18 mouse cellular contexts compared by ENCODE assay signal in genomic region chr10:94543956-94544355, GRCm38 (mm10).
DNase-seq lines count a peak whose midpoint lies in the region; ATAC-seq and TF ChIP-seq lines count a peak whose summit lies in the region.
"Had no signal": no experiment of that assay in that cellular context is flagged by ENCODE, and none has a peak within 500 bp of the region (broad histone marks: within the 10 kb centered on the region; RNA-seq: fewer than 3 reads in every experiment).

No protein-coding gene starts in this region.

- peaks cover 7% of the 10 kb centered on the region for H3K9me3 ChIP-seq in heart, embryonic 12.5 days (replicated peaks)
- H3K9me3 ChIP-seq in CH12.LX (replicated peaks; ENCODE audit: low read length) (peaks cover 12% of the 10 kb centered on the region), MEL (replicated peaks; ENCODE audit: insufficient read depth, low read length) (no peaks in the 10 kb centered on the region)

- no peak for TF ChIP-seq EP300 in CH12.LX (IDR thresholded peaks at IDR 0.05; ENCODE audit: low read length)
- TF ChIP-seq EP300 in MEL (IDR thresholded peaks at IDR 0.05; ENCODE audit: low read depth in 1 of 2, low read length in 2 of 2) = no peak

- no peak overlapping the region for H3K4me3 ChIP-seq in heart, embryonic 12.5 days
- no peak overlapping the region for H3K4me3 ChIP-seq in CH12.LX (replicated peaks in 1 of 3; ENCODE audit: low read depth in 2 of 3, low read length in 2 of 3, poor library complexity in 1 of 3)
- H3K4me3 ChIP-seq in MEL (ENCODE audit: control insufficient read depth in 1 of 2, insufficient read depth in 1 of 2, low read depth in 2 of 2, low read length in 2 of 2) = no peak overlapping the region
- H3K4me3 ChIP-seq: hindbrain, embryonic 12.5 days; limb, embryonic 12.5 days; neural tube, embryonic 13.5 days had no signal

- H3K4me2 ChIP-seq in heart, embryonic 12.5 days = peak overlapping the region; percentile 26; the same call in 1 of the 2 replicates
- no peak overlapping the region for H3K4me2 ChIP-seq in CH12.LX (ENCODE audit: insufficient read depth, low read depth, poor library complexity, severe bottlenecking)
- H3K4me2 ChIP-seq: hindbrain, embryonic 12.5 days; limb, embryonic 12.5 days; neural tube, embryonic 13.5 days had no signal

- 24% methylated on average over 8 of the region's 8 CpGs for WGBS in heart, embryonic 12.5 days

- peaks cover 37% of the 10 kb centered on the region for H3K4me1 ChIP-seq in heart, embryonic 12.5 days (replicated peaks)
- peaks cover 15 to 39% of the 10 kb centered on the region in 2 experiments for H3K4me1 ChIP-seq in CH12.LX (ENCODE audit: control insufficient read depth in 1 of 2, insufficient read depth in 2 of 2)
- peaks cover 0 to 6% of the 10 kb centered on the region in 2 experiments; a peak in 2 of 4 replicates for H3K4me1 ChIP-seq in MEL (ENCODE audit: control insufficient read depth in 1 of 2, insufficient read depth in 2 of 2, low read length in 2 of 2)

- H3K36me3 ChIP-seq in heart, embryonic 12.5 days = peaks cover 6% of the 10 kb centered on the region; the same call in 1 of the 2 replicates
- H3K36me3 ChIP-seq in CH12.LX (replicated peaks in 1 of 2; ENCODE audit: control insufficient read depth in 1 of 2, insufficient read depth in 1 of 2, low read length in 1 of 2) (peaks cover 30 to 58% of the 10 kb centered on the region in 2 experiments), MEL (ENCODE audit: control insufficient read depth in 1 of 2, insufficient read depth in 2 of 2, low read length in 2 of 2) (no peaks in the 10 kb centered on the region; a peak in 1 of 4 replicates)
- H3K36me3 ChIP-seq: limb, embryonic 12.5 days; neural tube, embryonic 13.5 days had no signal

- TF ChIP-seq POLR2A in CH12.LX (IDR thresholded peaks at IDR 0.05; ENCODE audit: low read depth, low read length) = no peak
- no peak for TF ChIP-seq POLR2A in MEL (IDR thresholded peaks at IDR 0.05; ENCODE audit: control insufficient read depth in 1 of 2, insufficient read depth in 1 of 2, low read depth in 1 of 2, low read length in 2 of 2, poor library complexity in 1 of 2)

- dilution Hi-C loops in CH12.LX (cut with MboI; ENCODE audit: extremely low pct_ligation_motif_present, extremely low pct_unique_long_range_greater_than_20kb, low sequenced_read_pairs) = no loop called here

- ATAC-seq in heart, embryonic 12.5 days (ENCODE audit: insufficient number of reproducible peaks, low FRiP score) = no peak
- ATAC-seq: inflammation-experienced regulatory T-cells, adult 6 months had no signal

- no peaks in the 10 kb centered on the region for H3K27me3 ChIP-seq in heart, embryonic 12.5 days (replicated peaks)
- H3K27me3 ChIP-seq in CH12.LX (replicated peaks) (no peaks in the 10 kb centered on the region), MEL (ENCODE audit: control insufficient read depth in 1 of 2, insufficient read depth in 2 of 2, low read length in 2 of 2) (no peaks in the 10 kb centered on the region)
- H3K27me3 ChIP-seq: hindbrain, embryonic 12.5 days; limb, embryonic 12.5 days; neural tube, embryonic 13.5 days had no signal

- DNase-seq in heart, postnatal 25 days (ENCODE audit: low spot score) = no peak
- DNase-seq in CH12.LX (ENCODE audit: extremely low read depth) = no peak
- DNase-seq in MEL (ENCODE audit: low read depth, low spot score) = no peak
- DNase-seq in layer of hippocampus, postnatal 10 days (ENCODE audit: low spot score in 2 of 2) = peak; percentile 39 to 41
- DNase-seq in right cerebral cortex, postnatal 36 days (ENCODE audit: low spot score in 2 of 2) = no peak
- no peak for DNase-seq in thymus, postnatal 0 days (ENCODE audit: low spot score)
- DNase-seq: cerebellum, adult 11-12 months; cerebellum, postnatal 25 days; kidney, adult 8-10 months; kidney, postnatal 36 days; right cerebral cortex, postnatal 14 days; thymus, postnatal 25 days had no signal

- no peak for TF ChIP-seq CTCF in CH12.LX (conservative IDR thresholded peaks at IDR 0.05 in 1 of 2, IDR thresholded peaks at IDR 0.05 in 1 of 2; ENCODE audit: low read depth in 2 of 2, low read length in 2 of 2)
- no peak for TF ChIP-seq CTCF in MEL (IDR thresholded peaks at IDR 0.05 in 2 of 3, conservative IDR thresholded peaks at IDR 0.05 in 1 of 3; ENCODE audit: control insufficient read depth in 1 of 3, insufficient read depth in 1 of 3, low read depth in 2 of 3, low read length in 3 of 3, poor library complexity in 1 of 3, severe bottlenecking in 1 of 3)

- H3K79me2 ChIP-seq in CH12.LX (replicated peaks; ENCODE audit: control insufficient read depth, extremely low read depth, insufficient read depth, poor library complexity, severe bottlenecking) (no peaks in the 10 kb centered on the region), MEL (ENCODE audit: control insufficient read depth, insufficient read depth, low read length, poor library complexity) (no peaks in the 10 kb centered on the region)

- no peak overlapping the region for H3K9ac ChIP-seq in heart, embryonic 12.5 days
- H3K9ac ChIP-seq in CH12.LX (ENCODE audit: insufficient read depth, low read depth) (peak overlapping the region; percentile 61; the same call in 1 of the 2 replicates), MEL (ENCODE audit: control insufficient read depth, low read depth, low read length, poor library complexity, severe bottlenecking) (no peak overlapping the region)
- H3K9ac ChIP-seq: hindbrain, embryonic 12.5 days; limb, embryonic 12.5 days; liver, embryonic 14.5 days; neural tube, embryonic 13.5 days had no signal

- no peak for TF ChIP-seq RAD21 in CH12.LX (IDR thresholded peaks at IDR 0.05; ENCODE audit: low read depth, low read length)
- TF ChIP-seq RAD21 in MEL (IDR thresholded peaks at IDR 0.05; ENCODE audit: low read depth, low read length) = no peak

- intact Hi-C loops in heart, postnatal 25 days (cut with DNase I) = loop anchor here (2.0 kb wide), 1 partner anchor 23 kb away; no protein-coding TSS in a partner anchor

- no peak overlapping the region for H3K27ac ChIP-seq in heart, embryonic 12.5 days (ENCODE audit: poor library complexity, severe bottlenecking)
- H3K27ac ChIP-seq in CH12.LX (ENCODE audit: insufficient read depth, low read depth) (peak overlapping the region; percentile 43), MEL (ENCODE audit: control insufficient read depth, low read depth, low read length) (no peak overlapping the region)
- H3K27ac ChIP-seq: hindbrain, embryonic 12.5 days; limb, embryonic 12.5 days; liver, embryonic 14.5 days; neural tube, embryonic 13.5 days had no signal

- in situ Hi-C loops in CH12.LX (cut with MboI; ENCODE audit: low pct_ligation_motif_present, low pct_unique_long_range_greater_than_20kb, low sequenced_read_pairs) = no loop called here

TF ChIP-seq in CH12.LX, 34 proteins besides CTCF, POLR2A, EP300 and RAD21:
- TF ChIP-seq MAFK (IDR thresholded peaks at IDR 0.05; ENCODE audit: insufficient replicate concordance, low read length) (no peak), GABPA (IDR thresholded peaks at IDR 0.05; ENCODE audit: insufficient replicate concordance, low read depth, low read length) (no peak), CHD2 (IDR thresholded peaks at IDR 0.05; ENCODE audit: low read length) (no peak), ZNF384 (IDR thresholded peaks at IDR 0.05; ENCODE audit: low read depth, low read length) (no peak), UBTF (IDR thresholded peaks at IDR 0.05; ENCODE audit: low read depth, low read length) (no peak), MAZ (IDR thresholded peaks at IDR 0.05; ENCODE audit: low read depth, low read length) (no peak), JUN (IDR thresholded peaks at IDR 0.05; ENCODE audit: insufficient read depth, low read depth, low read length) (no peak), IRF4 (IDR thresholded peaks at IDR 0.05; ENCODE audit: low read depth, low read length) (no peak), MYC (IDR thresholded peaks at IDR 0.05; ENCODE audit: low read depth, low read length) (no peak), E2F4 (IDR thresholded peaks at IDR 0.05; ENCODE audit: insufficient replicate concordance, low read depth, low read length) (no peak), JUND (conservative IDR thresholded peaks at IDR 0.05; ENCODE audit: low read depth, low read length) (no peak), USF1 (IDR thresholded peaks at IDR 0.05; ENCODE audit: low read depth, low read length) (no peak), MAX (IDR thresholded peaks at IDR 0.05; ENCODE audit: low read length) (no peak), SMC3 (IDR thresholded peaks at IDR 0.05; ENCODE audit: low read depth, low read length) (no peak)
TF ChIP-seq in CH12.LX: peak in this region for 0.

TF ChIP-seq in MEL, 35 proteins besides CTCF, POLR2A, EP300 and RAD21 (continues in another document):
- TF ChIP-seq MYB (IDR thresholded peaks at IDR 0.05; ENCODE audit: low read depth, low read length) = no peak
- TF ChIP-seq POLR2AphosphoS5 (IDR thresholded peaks at IDR 0.05; ENCODE audit: borderline replicate concordance, low read depth, low read length) = no peak
- TF ChIP-seq TAL1 (IDR thresholded peaks at IDR 0.05; ENCODE audit: low read length) = no peak
- no peak for TF ChIP-seq POLR2AphosphoS2 (IDR thresholded peaks at IDR 0.05; ENCODE audit: low read length)
- no peak for TF ChIP-seq ZC3H11A (IDR thresholded peaks at IDR 0.05; ENCODE audit: low read depth, low read length)
- no peak for TF ChIP-seq UBTF (IDR thresholded peaks at IDR 0.05; ENCODE audit: borderline replicate concordance, insufficient read depth, low read depth, low read length)
- no peak for TF ChIP-seq GABPA (IDR thresholded peaks at IDR 0.05; ENCODE audit: low read depth, low read length)
- TF ChIP-seq CHD1 (IDR thresholded peaks at IDR 0.05; ENCODE audit: low read depth, low read length) = no peak
- TF ChIP-seq TBP (IDR thresholded peaks at IDR 0.05; ENCODE audit: low read depth, low read length) = no peak
- TF ChIP-seq MAFK (IDR thresholded peaks at IDR 0.05; ENCODE audit: borderline replicate concordance, low read depth, low read length) = no peak
- TF ChIP-seq BHLHE40 (IDR thresholded peaks at IDR 0.05; ENCODE audit: borderline replicate concordance, low read depth, low read length) = no peak
- TF ChIP-seq ETS1 (IDR thresholded peaks at IDR 0.05; ENCODE audit: low read depth, low read length) = peak; percentile 43; the same call in 1 of the 2 replicates
- 0 out of 2 replicates have a peak, but pooled peaks have one; percentile 23 for TF ChIP-seq ZNF384 (IDR thresholded peaks at IDR 0.05; ENCODE audit: low read depth, low read length)
- TF ChIP-seq KAT2A (conservative IDR thresholded peaks at IDR 0.05; ENCODE audit: low read depth, low read length) = no peak
- no peak for TF ChIP-seq MYC (IDR thresholded peaks at IDR 0.05; ENCODE audit: low read depth, low read length)
- TF ChIP-seq JUND (IDR thresholded peaks at IDR 0.05; ENCODE audit: low read depth, low read length) = no peak
- no peak for TF ChIP-seq CHD2 (IDR thresholded peaks at IDR 0.05; ENCODE audit: low read length)
- no peak for TF ChIP-seq GATA1 (IDR thresholded peaks at IDR 0.05; ENCODE audit: low read depth, low read length)
- TF ChIP-seq USF1 (IDR thresholded peaks at IDR 0.05; ENCODE audit: low read depth, low read length) = no peak
- no peak for TF ChIP-seq NELFE (IDR thresholded peaks at IDR 0.05; ENCODE audit: low read depth, low read length)

Comparison
In these comparisons a context has a peak if more than half of its experiments do, and no peak if none do; other contexts are left out.
1. DNase-seq: peak in layer of hippocampus, postnatal 10 days (2 of 2); none in heart, postnatal 25 days (single experiment), CH12.LX (single experiment), MEL (single experiment), right cerebral cortex, postnatal 36 days (0 of 2) and thymus, postnatal 0 days (single experiment).